ENCODE assay signal across 19 mouse cellular contexts in genomic region chr5:52080268-52080667, GRCm38 (mm10).
A peak's percentile ranks its signal among the peaks of the same experiment; 100 is the strongest.
DNase-seq lines count a peak whose midpoint lies in the region; ATAC-seq and TF ChIP-seq lines count a peak whose summit lies in the region.
"Had no signal": no experiment of that assay in that cellular context is flagged by ENCODE, and none has a peak within 500 bp of the region (broad histone marks: within the 10 kb centered on the region; RNA-seq: fewer than 3 reads in every experiment).

No protein-coding gene starts in this region.

- H3K27me3 ChIP-seq in cerebellum, adult 2 months (ENCODE audit: control insufficient read depth, insufficient read depth, low read length): no peaks in the 10 kb centered on the region
- H3K27me3 ChIP-seq in forebrain, embryonic 10.5 days (ENCODE audit: poor library complexity, severe bottlenecking): no peaks in the 10 kb centered on the region
- H3K27me3 ChIP-seq: midbrain, embryonic 15.5 days had no signal

- peaks cover 9% of the 10 kb centered on the region for H3K4me1 ChIP-seq in cerebellum, adult 2 months (ENCODE audit: control insufficient read depth, insufficient read depth, low read length)
- H3K4me1 ChIP-seq in forebrain, embryonic 10.5 days: no peaks in the 10 kb centered on the region
- H3K4me1 ChIP-seq: midbrain, embryonic 15.5 days had no signal

- 41% methylated on average over 4 of the region's 4 CpGs for WGBS in cerebellum, adult 2 months
- 89% methylated on average over 4 of the region's 4 CpGs for WGBS in forebrain, embryonic 10.5 days

- peak; percentile 66 for ATAC-seq in cerebellum, adult (ENCODE audit: insufficient number of reproducible peaks, low FRiP score, low TSS enrichment)
- ATAC-seq in erythroid progenitor cell, adult 5-6 weeks (replicated peaks; ENCODE audit: low FRiP score, poor library complexity, severe bottlenecking): 0 out of 2 replicates have a peak, but pooled peaks have one; percentile 30
- ATAC-seq: forebrain, embryonic 16.5 days; midbrain, embryonic 15.5 days had no signal

- no peaks in the 10 kb centered on the region for H3K36me3 ChIP-seq in forebrain, embryonic 10.5 days (replicated peaks)
- H3K36me3 ChIP-seq: heart, embryonic 13.5 days; limb, embryonic 10.5 days; midbrain, embryonic 15.5 days had no signal

- no peak overlapping the region for H3K4me3 ChIP-seq in cerebellum, adult 2 months (replicated peaks; ENCODE audit: insufficient read depth, low read depth, low read length)
- no peak overlapping the region for H3K4me3 ChIP-seq in forebrain, embryonic 10.5 days
- H3K4me3 ChIP-seq: heart, embryonic 13.5 days; limb, embryonic 10.5 days; midbrain, embryonic 15.5 days had no signal

- no peak overlapping the region for H3K27ac ChIP-seq in cerebellum, adult 2 months (ENCODE audit: insufficient read depth, low read length)
- no peak overlapping the region for H3K27ac ChIP-seq in forebrain, embryonic 10.5 days
- H3K27ac ChIP-seq: heart, embryonic 13.5 days; limb, embryonic 10.5 days; midbrain, embryonic 15.5 days; stomach, postnatal 0 days had no signal

- no peaks in the 10 kb centered on the region for H3K9me3 ChIP-seq in forebrain, embryonic 10.5 days
- H3K9me3 ChIP-seq: heart, embryonic 13.5 days; limb, embryonic 10.5 days; midbrain, embryonic 15.5 days had no signal

- TF ChIP-seq POLR2A in cerebellum, adult 2 months (IDR thresholded peaks at IDR 0.05; ENCODE audit: borderline replicate concordance, insufficient read depth, low read length): no peak

- peak; percentile 23 for DNase-seq in layer of hippocampus, adult 9-11 months
- DNase-seq in layer of hippocampus, adult 8-10 months (ENCODE audit: low spot score in 2 of 2): no peak
- peak; percentile 67 to 78 for DNase-seq in cerebellum, adult 2 months
- no peak for DNase-seq in urinary bladder, postnatal 14 days (ENCODE audit: low spot score)
- no peak for DNase-seq in forebrain, embryonic 10.5 days (ENCODE audit: extremely low spot score, low spot score)
- DNase-seq in B cell, adult 2 months: no peak
- DNase-seq: gastrocnemius, postnatal 36 days; heart, postnatal 4 days; kidney, adult 8-10 months; kidney, postnatal 25 days; lung, embryonic 14.5 days; thymus, postnatal 14 days had no signal

- no peak for TF ChIP-seq CTCF in cerebellum, adult 2 months (IDR thresholded peaks at IDR 0.05; ENCODE audit: borderline replicate concordance, insufficient read depth, low read depth, low read length)

Comparison
In these comparisons a context has a peak if more than half of its experiments do, and no peak if none do; other contexts are left out.
1. DNase-seq: peak in layer of hippocampus, adult 9-11 months (single experiment) and cerebellum, adult 2 months (2 of 2); none in layer of hippocampus, adult 8-10 months (0 of 2), urinary bladder, postnatal 14 days (single experiment), forebrain, embryonic 10.5 days (single experiment) and B cell, adult 2 months (0 of 2).